Mouse (Mus musculus): Measurements from ENCODE around the gene Mgst3.

DNA sequence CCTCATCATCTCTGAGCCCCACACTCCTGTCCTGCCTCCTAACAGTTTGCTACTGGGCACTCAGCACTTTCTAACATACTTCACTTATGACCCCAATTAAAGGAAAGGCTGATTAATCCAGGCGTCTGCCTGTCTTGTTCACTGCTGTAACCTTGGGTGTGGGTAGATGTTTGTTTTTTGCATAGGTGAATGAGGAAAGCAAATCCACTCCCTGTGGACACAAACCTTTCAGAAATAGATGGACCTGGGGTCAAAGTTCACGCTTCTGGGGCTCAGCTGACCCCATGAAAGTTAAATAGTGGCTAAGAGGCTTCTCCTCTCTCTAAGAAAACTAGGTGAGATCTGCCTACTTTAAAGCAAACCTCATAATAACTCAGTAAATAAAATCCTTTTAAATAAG, 18.7 kb downstream of the Mgst3 start:
- TF ChIP-seq POLR2A (IDR thresholded peaks at IDR 0.05; ENCODE audit: low read depth, low read length): no peak
- no peak for TF ChIP-seq CTCF (conservative IDR thresholded peaks at IDR 0.05 in 1 of 2, IDR thresholded peaks at IDR 0.05 in 1 of 2; ENCODE audit: low read depth in 2 of 2, low read length in 2 of 2)
- TF ChIP-seq ZMIZ1 (IDR thresholded peaks at IDR 0.05; ENCODE audit: low read depth, low read length): no peak
- TF ChIP-seq ETS1 (conservative IDR thresholded peaks at IDR 0.05; ENCODE audit: low read depth, low read length): no peak

All from CH12.LX (cell line).